Mouse (Mus musculus) urinary bladder, postnatal 36 days (tissue): ENCODE results near the gene Rap1a.
A peak's percentile ranks its signal among the peaks of the same experiment; 100 is the strongest.

Experiments
- DNase-seq, 2 experiments: peaks; one replicate each; pipeline ENCODE4 v3.0.0; 2022; ENCODE audit warnings: low spot score in 2 of 2, mixed read lengths in 1 of 2

Rap1a gene

GRCm38 (mm10) chr3:105801191-105802166, at the start of gene Rap1a:
Rap1a (minus strand) TSS chr3:105801336.
- peak; percentile 62 to 72 for DNase-seq

- peak; percentile 22 to 30 for DNase-seq
Measured at GRCm38 (mm10) chr3:105846294-105847069, 45.3 kb upstream of the Rap1a start.

- DNase-seq, result no peak
Measured at GRCm38 (mm10) chr3:105839836-105840235, 38.7 kb upstream of the Rap1a start.

- DNase-seq, result no peak
Measured at GRCm38 (mm10) chr3:105838655-105839054, 37.5 kb upstream of the Rap1a start.

GRCm38 (mm10) chr3:105836883-105837282, 35.7 kb upstream of the Rap1a start:
- no peak for DNase-seq

GRCm38 (mm10) chr3:105835875-105836274, 34.7 kb upstream of the Rap1a start:
- no peak for DNase-seq

GRCm38 (mm10) chr3:105831584-105831983, 30.4 kb upstream of the Rap1a start:
- DNase-seq, result no peak

GRCm38 (mm10) chr3:105825501-105826161, 24.5 kb upstream of the Rap1a start:
- DNase-seq, result peak; percentile 25 to 59

- no peak for DNase-seq
Measured at GRCm38 (mm10) chr3:105824704-105825103, 23.6 kb upstream of the Rap1a start.

- DNase-seq, result no peak
Measured at GRCm38 (mm10) chr3:105824103-105824502, 23.0 kb upstream of the Rap1a start.

- DNase-seq, result no peak
Measured at GRCm38 (mm10) chr3:105823609-105824008, 22.5 kb upstream of the Rap1a start.

GRCm38 (mm10) chr3:105821504-105821903, 20.4 kb upstream of the Rap1a start:
- no peak for DNase-seq

GRCm38 (mm10) chr3:105820272-105820671, 19.1 kb upstream of the Rap1a start:
- no peak for DNase-seq

- DNase-seq, result no peak
Measured at GRCm38 (mm10) chr3:105818130-105819004, 17.2 kb upstream of the Rap1a start.

- no peak for DNase-seq
Measured at GRCm38 (mm10) chr3:105816089-105816488, 15.0 kb upstream of the Rap1a start.

GRCm38 (mm10) chr3:105815236-105815904, 14.2 kb upstream of the Rap1a start:
- DNase-seq, result no peak

GRCm38 (mm10) chr3:105811146-105811545, 10.0 kb upstream of the Rap1a start:
- no peak for DNase-seq

- DNase-seq, result no peak
Measured at GRCm38 (mm10) chr3:105808179-105809037, 7.3 kb upstream of the Rap1a start.

- no peak for DNase-seq
Measured at GRCm38 (mm10) chr3:105807672-105808071, 6.5 kb upstream of the Rap1a start.
